Mouse (Mus musculus): Measurements from ENCODE around the gene Fer.
"Not testable (repeated sequence)": the region's sequence is repeated elsewhere in the genome, so short reads cannot be mapped to it uniquely, and the experiment has no call there.

The Fer gene

DNA sequence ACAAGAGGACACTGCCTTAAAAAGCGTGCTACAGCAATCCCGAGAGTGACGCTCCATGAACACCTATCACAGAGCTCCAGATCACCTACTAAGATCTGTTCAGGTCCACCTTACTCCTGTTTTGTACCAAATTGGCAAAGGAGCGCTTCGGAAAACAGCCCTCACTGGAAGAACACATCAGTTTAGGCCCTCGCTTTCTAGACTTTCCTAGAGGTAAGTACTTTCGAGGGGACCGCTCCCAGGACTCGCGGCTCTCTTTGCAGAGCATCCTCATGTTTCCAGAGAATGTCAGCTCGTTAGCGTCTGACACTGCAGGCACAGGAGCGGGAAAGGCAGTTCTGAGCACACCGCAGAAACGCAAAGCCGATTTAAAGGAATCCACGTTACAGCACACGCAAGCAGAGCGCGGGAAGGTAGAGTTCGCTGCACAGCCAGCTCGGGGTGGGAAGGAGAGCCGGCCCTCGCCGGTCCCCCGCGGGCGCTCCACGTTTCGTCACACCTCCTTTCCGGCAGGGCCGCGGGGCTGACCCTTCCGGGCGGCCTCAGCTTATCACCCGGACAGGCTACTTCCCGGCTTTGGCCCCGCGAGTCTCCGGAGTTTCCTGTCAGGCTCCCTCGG, at the start of gene Fer:
Fer (plus strand) TSS at position 51 of the 619 bp plus-strand sequence.
- DNase-seq (ENCODE audit: low spot score), result no peak

DNA sequence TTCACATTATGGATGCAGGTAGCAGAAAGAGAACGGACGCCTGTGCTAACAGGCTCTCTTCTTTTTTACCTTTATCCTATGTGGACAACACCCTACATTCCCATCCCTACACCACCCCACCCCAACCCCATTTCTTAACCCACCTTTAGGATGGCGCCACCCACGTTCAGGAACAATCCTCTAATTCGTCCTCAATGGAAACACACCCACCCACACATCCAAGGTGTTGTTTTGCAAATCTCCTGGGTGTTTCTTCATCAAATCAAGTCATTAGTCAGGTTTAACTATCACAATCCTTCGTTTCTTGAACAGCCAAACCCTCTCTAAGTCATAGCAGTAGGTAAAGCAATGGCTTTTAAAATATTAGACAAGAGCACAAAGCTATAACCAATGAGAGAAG, 49.3 kb upstream of the Fer start:
- DNase-seq (ENCODE audit: low spot score), result no peak

DNA sequence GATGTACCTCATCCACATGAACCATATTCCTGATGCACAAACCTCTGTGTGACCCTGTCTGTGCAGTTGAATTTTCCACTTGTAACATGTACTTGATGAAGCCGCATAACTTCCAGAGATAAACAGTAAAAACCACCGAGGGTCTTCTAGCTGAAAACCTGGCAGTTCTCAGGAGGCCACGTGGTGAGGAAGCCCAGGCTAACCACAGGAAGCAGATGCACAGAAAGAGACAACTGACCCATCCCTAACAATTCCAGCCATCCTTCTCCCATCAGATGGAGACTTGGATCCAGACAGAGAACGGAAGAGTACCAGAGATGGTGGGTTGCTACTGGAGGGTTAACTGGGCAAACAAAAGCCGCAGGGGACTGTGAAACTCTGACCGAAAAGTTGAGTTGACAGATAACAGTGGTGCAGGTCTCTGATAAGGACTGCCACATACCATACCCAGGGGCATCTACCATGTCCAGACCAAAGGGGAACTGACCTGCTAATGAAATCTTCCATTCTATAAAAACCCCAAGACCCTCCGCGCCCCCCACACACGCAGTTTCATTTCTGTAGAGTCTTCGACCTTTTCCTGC, 44.3 kb upstream of the Fer start:
- no peak for DNase-seq (ENCODE audit: low spot score)

DNA sequence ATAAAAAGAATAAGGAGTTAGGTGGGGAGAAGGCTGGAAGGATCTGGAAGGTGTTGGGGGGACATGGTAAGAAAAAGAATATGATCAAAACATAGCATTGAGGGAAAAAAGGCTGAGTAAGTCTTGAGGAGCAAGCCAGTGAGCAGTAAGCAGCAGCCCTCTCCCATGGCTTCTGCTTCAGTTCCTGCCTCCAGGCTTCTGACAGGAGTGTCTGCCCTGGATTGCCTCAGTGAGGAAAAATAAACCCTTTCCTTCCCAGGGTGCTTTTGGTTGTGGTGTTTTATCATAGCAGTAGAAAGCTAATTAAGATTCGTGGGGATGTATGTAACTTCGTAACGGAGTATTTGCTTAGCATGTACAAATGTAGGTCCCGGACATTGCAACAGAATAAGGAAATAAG, 38.7 kb upstream of the Fer start:
- DNase-seq (ENCODE audit: low spot score), result no peak

DNA sequence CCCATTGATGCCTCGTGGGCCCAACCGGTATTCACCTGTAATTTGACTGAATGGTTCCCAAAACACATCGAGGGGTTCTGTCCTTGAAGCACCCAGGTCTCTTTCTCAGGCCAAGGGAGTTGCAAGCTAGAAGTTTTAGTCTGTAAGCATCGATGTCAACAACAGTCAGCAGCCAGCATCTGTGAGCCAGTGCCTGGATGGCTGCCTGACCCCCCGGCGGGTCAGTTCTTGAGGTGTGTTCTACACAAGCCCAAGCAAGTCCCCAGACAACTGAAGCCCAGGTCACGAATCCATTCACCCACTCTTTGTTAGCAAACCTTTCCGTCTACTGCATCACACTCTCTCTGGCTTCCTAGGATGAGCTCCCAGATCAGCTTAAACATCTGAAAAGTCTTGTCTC, 36.7 kb upstream of the Fer start:
- no peak for DNase-seq (ENCODE audit: low spot score)

DNA sequence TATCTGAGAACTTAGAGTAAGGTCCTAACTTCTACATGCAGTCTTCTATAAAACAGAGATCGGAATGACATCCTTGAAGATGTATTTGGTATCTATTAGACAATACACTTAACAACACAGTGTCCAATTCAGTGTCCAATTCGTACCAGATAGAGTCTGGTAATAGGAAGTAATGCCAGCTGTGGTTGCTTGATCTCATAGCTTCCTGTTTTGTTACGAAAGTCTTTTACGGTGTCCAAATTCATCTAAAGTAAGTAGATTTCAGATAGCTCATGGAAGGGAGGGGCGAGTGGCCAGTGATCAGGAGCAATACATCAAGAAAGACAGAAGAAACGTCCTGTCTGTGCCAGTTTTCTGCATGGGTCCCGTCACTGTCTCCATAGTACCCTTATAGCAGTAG, 36.1 kb upstream of the Fer start:
- DNase-seq (ENCODE audit: low spot score), result no peak

DNA sequence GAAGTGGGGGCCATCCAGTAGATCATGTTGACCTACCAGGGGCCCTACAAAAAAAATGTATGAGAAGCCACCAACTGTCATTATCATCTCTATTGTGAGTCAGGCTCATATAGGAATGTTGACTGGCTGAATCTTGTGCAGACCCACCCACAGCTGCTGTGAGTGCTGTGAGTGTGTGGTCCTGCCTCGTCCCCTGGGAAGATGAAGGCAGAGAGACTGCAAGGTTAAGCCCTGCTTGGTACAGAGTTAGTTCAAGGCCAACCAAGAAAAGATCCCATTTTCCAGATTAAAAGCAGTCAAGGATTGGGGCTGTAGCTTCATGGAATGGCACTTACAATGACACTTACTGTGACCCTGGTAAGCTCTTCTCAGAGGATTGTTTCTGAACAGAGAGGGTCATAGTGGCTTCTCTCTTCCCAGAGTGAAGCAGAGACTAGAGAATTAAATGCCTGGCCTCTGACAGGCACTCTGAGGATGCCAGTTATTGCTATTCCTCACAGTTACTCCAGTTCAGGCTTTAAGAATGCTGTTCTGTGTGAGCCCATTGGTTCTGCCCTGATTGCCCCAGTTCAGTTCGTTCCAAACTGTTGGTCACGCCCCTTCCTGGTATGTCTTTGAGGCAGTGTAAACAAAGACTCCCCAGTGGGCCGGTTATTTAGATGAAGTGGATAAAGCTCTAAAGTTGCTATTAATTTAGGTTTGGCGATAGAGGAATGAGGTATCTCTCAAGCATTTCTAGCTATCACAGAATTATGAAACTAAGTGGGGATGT, 34.1 kb upstream of the Fer start:
- no peak for DNase-seq (ENCODE audit: low spot score)

DNA sequence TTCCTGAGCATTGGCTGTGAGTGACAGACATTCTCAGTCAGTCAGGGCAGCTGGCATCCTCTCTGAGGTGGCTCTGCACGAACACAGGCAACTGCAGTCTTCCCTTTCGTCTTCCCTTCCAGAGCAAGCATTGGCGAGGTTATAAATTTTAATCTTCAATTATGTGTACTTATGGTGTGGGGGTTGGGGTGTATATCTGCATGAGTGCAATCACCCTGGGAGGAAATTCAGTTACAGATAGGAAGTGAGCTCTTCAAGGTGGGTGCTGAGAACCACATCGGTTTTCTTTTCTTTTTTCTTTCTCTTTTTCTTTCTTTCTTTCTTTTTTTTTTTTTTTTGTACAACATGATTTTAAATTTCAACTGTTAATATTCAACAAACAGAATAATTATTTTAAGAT, 31.3 kb upstream of the Fer start:
- no peak for DNase-seq (ENCODE audit: low spot score)

DNA sequence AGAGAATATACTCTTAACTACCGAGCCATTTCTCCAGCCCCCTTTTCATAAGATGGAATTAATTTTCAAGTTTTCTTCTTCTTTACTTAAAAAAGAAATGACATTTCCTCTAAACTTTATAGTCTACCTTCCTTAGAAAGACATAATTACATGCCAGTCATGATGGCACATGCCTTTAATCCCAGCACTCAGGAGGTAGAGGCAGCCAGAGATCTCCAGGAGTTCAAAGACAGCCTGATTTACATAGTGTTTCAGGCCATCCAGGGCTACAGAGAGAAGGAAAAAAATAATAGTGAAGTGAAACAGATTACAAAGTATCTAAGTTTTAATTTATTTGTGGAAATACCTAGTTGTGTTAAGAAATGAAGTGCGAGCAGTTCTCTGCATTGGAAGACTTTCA, 26.6 kb upstream of the Fer start:
- DNase-seq (ENCODE audit: low spot score), result no peak

DNA sequence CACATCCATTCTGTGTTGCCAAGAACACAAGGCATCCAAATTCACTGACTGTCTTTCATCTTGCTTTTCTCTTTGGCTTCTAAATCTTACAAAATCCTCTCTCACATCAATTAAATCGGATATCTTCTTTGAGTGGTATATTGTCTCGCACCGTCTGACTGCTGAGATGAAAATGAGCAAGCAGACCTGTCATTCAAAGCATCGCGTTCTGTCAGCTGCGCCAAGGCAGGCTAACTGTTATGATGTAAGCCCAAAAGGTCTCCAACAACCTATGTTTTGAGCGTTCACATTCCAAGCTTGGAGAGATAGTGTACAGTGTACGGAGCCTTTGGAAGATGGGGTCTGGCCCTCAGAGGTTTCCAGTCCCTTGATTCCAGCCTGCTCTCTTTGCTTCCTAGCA, 26.2 kb upstream of the Fer start:
- no peak for DNase-seq (ENCODE audit: low spot score)

DNA sequence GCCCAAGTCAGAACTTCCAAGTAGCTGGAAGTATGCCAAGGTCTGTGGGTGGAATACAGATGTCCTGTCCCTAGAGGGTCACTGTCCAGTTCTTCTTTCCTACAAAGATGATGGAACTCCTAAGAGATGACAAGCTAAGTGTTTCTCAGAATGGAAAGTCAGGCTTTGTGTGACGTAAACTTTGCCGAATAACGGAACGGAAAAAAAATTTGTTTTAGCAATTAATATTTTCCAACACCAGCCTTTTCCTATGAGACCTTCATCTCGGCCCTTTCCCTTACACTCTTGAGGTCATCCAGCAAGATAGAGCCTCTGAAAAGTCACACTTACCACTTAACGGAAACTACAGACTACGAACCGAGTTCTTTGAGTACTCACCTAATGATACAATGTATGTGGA, 24.7 kb upstream of the Fer start:
- DNase-seq (ENCODE audit: low spot score), result no peak

DNA sequence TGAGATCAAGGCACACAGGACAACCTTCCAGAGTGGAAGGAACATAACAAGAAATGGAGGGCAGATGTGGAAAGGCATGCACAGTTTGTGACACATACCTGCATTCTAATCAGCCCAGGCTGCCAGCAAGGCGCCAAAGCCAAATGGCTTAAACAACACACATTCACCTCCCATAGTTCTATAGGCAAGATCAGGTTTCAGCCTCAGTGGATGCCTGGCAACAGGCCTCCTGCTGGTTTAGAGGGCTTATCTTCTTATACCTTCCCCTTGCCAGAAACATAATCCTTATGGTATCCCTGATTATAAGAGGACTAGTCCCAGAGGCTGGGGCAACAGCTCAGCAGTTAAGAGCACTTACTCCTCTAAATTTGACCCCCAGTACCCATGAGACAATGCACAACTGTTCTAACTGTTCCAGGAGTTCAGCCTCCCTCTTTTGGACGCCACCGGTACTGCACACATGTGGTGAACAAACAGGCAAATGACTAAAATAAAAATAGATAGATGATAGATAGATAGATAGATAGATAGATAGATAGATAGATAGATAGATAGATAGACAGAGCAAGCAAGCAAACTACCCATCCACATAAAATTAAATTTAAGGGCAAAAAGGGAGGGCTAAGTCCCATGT, 23.1 kb upstream of the Fer start:
- no peak for DNase-seq (ENCODE audit: low spot score)

DNA sequence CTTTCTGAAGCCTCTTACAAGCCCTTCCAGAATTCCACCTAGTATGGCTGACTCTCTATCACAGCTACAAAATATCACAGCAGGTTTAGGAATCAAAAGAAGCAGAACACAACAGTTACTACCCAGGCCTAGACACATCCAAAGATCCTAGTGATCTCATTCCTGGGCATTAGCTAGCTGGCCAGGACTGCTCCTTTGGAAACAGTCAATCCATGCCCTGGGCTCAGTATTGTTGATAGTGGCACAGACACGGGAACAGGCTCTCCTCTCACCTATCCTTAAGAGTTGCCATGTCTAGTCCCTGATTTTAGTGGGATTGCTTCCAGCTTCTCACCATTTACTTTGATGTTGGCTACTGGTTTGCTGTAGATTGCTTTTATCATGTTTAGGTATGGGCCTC, 20.6 kb upstream of the Fer start:
- DNase-seq (ENCODE audit: low spot score), result no peak

DNA sequence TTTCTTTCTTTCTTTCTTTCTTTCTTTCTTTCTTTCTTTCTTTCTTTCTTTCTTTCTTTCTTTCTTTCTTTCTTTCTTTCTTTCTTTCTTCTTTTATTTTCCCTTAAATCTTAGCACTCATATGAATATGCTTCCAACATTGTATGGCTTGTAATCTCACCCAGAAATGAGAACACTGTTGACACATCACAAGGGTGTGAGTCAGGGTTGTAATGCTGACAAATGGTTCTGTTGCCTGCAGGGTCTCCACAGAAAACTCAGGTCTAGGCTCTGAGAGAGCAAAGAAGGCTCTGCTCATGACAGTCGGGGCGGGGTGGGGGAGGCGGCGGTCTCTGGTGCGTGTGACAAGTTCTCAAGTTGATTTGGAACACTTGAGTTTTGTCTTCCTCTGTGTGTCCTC, 17.9 kb upstream of the Fer start:
- DNase-seq (ENCODE audit: low spot score), result no peak

DNA sequence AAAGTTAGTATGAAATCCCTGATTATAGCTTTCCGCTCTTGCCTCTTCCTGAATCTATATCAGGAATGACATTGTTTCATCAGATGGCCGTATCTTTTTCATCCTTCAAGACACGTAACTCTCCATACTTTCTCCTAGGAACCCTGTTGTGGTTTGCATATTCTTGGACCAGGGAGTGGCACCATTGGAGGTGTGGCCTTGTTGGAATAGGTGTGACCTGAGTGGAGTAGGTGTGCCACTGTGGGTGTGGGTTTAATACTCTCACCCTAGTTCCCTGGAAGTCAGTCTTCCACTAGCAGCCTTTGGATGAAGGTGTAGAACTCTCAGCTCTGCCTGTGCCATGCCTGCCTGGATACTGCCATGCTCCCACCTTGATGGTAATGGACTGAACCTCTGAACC, 17.1 kb upstream of the Fer start:
- DNase-seq (ENCODE audit: low spot score), result not testable (repeated sequence)

DNA sequence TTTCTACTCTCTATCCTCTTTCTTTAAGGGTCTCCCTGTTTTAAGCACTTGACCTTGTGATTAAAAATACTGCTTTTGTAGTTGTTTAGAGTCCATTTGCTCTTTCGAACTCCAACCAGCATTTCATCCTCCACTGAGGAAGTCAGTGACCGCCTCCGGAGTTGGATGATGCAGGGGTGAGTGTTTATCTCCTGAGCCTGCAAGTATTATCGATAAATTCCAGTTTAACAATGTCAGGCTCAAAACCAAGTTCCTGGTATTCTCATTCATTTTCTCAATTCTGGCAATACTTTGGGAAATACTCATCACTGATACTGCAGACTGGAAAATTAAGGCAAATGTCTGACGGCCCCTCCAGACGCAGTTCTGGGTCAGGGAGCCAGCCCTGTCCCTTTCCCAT, 13.7 kb upstream of the Fer start:
- DNase-seq (ENCODE audit: low spot score), result no peak

DNA sequence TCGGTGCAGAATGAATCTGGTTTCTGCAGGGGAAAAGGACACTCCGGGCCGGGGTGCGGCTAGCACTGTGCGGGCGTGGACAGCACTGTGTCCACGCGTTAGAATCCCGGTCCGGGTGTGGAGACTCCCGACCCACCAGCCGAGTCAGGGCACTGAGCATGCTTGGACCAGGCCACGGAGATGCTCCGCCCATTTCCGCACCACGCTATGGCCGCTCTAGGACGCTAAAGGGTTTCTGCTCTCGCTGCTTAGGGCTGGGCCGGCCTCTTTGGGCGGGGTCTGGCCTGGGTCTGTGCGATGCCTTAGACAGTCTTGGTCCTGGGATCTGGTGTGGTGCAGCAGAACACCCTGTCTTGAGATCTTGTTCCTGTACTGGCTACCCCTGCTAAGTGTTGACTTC, 13.3 kb upstream of the Fer start:
- peak; percentile 84 for DNase-seq (ENCODE audit: low spot score)

DNA sequence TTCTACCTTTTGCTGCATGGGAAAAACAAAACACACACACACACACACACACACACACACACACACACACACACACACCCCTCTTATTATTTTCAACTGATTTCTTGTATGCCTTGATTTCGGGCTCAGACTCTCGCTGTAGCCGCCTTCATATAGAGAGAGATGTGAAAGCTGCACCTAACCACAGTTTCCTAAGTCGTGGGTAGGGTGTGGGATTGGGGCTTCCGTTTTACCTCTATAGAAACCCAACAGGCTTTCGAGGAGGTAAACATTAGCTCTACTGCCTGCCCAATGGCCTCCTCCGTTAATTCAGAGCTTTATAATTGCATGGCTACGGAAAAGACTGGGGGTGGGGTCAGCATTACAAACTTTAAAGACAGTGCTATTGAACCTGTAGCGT, 12.8 kb upstream of the Fer start:
- DNase-seq (ENCODE audit: low spot score), result no peak

DNA sequence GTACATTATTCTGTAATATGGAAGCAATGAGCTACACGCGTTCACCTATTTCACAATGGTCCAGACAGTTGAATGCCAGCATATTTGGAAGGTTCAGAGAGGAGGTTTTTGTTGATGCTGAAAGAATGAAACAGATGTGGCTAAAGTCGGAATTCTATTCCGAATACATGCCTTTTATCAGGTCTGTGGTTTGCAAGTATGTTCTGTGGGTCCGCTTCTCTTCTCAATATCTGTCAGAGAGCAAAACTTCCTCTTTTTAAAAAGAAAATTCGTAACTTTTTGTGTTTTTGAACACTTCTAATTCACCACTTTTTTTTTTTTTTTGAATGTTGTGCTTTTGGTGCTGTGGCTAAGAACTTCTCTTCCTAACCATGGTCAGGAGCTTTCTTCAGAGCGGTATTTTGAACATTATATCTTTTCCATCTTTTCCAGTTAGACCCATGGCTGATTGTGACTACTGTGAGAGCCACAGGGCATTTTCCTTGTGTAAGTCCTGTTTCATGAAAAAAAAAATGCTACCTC, 5.8 kb upstream of the Fer start:
- no peak for DNase-seq (ENCODE audit: low spot score)

DNA sequence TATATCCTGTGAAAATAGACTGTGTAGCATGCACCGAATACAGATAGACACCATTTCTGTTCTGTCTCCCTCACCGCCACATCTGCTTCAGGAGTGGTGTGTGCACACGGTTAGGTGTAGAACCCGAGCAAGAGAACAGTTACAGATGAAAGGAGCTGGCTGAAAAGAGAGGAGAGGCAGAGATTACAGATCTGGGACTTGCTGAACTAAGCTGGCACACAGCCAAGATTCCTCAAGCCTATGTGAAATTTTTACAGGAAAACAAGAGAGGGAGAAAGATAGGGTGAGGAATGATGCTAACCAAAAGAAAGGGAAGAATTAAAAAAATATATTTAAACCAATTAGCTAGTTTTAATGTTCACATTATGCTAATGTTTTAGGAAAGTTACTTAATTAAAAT, 1.9 kb upstream of the Fer start:
- DNase-seq (ENCODE audit: low spot score), result no peak

DNA sequence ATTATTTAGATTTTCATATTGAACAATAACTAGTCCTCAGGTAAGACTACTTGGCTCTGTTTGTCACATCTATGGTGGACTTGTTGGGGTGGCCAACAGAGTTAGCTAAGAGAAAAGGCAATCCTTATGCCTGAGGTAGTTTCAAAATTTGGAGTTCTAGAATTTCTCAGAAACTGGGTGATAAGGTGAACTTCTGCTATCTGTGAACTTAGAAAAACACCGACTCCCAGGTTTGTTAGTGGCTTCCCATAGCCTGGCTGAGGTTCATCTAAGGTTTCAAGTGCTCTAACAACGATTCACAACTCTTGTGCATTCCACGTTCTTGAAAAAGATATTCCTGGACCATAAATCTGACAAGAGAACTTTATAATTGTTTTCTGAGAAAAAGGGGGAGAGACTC, 463 bp upstream of the Fer start:
- no peak for DNase-seq (ENCODE audit: low spot score)

DNA sequence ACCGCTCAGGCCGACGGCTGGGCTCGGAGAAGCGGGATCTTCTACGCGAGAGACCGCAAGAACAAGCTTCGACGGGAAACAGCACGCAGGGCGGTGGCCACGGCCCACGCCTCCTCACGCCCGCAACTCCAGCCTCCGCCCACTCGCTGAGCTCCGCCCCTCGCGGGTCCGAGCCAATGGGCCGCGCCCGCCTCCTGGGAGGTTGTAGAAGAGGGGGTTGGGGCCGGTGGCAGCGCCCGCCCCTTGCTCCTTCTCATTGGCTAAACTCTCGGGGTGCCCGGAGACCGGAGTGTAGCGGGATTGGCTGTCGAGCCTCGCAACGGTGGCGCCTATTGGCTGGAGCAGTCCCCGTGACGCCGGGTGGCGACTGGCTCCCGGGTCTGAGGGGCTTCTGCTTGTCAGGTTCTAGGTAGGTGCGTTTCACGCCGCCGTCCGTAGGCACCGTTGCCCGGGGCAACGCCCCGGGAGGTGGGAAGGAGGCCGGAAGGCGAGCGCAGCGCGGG, 836 bp downstream of the Fer start, which contains the start of gene A930002H24Rik:
A930002H24Rik (minus strand) TSS at position 145 of the 503 bp plus-strand sequence.
- peak; percentile 99 for DNase-seq (ENCODE audit: low spot score)

DNA sequence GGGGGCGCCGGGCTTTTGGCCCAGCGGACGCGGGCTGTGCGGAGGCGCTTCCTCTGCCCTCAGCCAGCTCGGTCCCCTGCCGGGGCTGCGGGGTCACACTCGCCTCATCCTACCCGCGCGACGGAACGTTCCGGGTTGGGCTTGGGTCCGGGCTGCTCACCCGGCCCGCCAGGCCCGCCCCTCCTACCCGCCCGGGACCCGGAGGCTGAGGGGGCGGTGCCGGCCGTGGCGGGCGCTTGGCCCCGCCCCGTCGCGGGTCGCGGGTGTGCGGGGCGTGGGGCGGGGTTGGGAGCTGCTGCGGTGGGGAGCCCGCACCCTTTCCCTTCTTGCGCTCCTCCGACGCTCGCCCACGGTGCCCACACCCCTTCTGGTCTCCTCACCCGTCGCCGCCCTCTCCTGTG, 1.3 kb downstream of the Fer start:
- no peak for DNase-seq (ENCODE audit: low spot score)
